Mouse (Mus musculus) liver, postnatal 0 days (tissue): ENCODE results near the gene Adgre4. TPM values are rescaled to one million over a fixed set of nuclear protein-coding genes. Genes with fewer than 3 reads are reported as not detected.

Experiments
- ATAC-seq: fragments of 200-750 bp; cut with Nextera tagmentation; 2 replicates; pipeline ENCODE4 v1.8.0; 2017; ENCODE audit warnings: mild to moderate bottlenecking, moderate library complexity
- DNase-seq: peaks from one replicate; pipeline ENCODE4 v3.0.0-alpha.2; 2016
- H3K27ac ChIP-seq: fragments of 300-500 bp; sonication (generic); 2 replicates; pipeline ENCODE4 v1.5.1; 2014; ENCODE audit warnings: antibody characterized with exemption, moderate library complexity, mild to moderate bottlenecking, low read depth
- H3K27me3 ChIP-seq: fragments of 300-500 bp; sonication (generic); 2 replicates; pipeline ENCODE4 v1.6.1; 2014; ENCODE audit warnings: low read length, control low read depth, mixed read lengths; ENCODE audit not compliant: insufficient read depth
- H3K36me3 ChIP-seq: fragments of 300-500 bp; sonication (generic); replicated peaks from 2 replicates; pipeline ENCODE4 v1.6.1; 2014; ENCODE audit warnings: mild to moderate bottlenecking, control low read depth, low read length, moderate library complexity, mixed read lengths; ENCODE audit not compliant: insufficient read depth
- H3K4me1 ChIP-seq: fragments of 300-500 bp; sonication (generic); 2 replicates; pipeline ENCODE4 v1.6.1; 2014; ENCODE audit warnings: antibody characterized with exemption, mild to moderate bottlenecking, control low read depth; ENCODE audit not compliant: insufficient read depth
- H3K4me2 ChIP-seq: fragments of 300-500 bp; sonication (generic); 2 replicates; pipeline ENCODE4 v1.6.1; 2014; ENCODE audit warnings: low read depth, mild to moderate bottlenecking, low read length, moderate library complexity, mixed read lengths
- H3K4me3 ChIP-seq: fragments of 300-500 bp; sonication (generic); 2 replicates; pipeline ENCODE4 v1.5.1; 2014; ENCODE audit warnings: low read depth, low read length
- H3K9ac ChIP-seq: fragments of 300-500 bp; sonication (generic); replicated peaks from 2 replicates; pipeline ENCODE4 v1.6.1; 2014; ENCODE audit warnings: mild to moderate bottlenecking, moderate library complexity
- H3K9me3 ChIP-seq: fragments of 300-500 bp; sonication (generic); 2 replicates; pipeline ENCODE4 v1.6.1; 2016; ENCODE audit warnings: mild to moderate bottlenecking, control low read depth, low read length, mixed read lengths
- CTCF ChIP-seq: sonication (generic); IDR thresholded peaks from 2 replicates; pipeline ENCODE4 v1.5.1; 2016; ENCODE audit warnings: antibody characterized with exemption, low read depth
- WGBS: fragments of 180-500 bp; shearing (Covaris S2); extraction: QIAGEN DNeasy Blood & Tissue Kit; methylation state at CpG from one replicate; pipeline ENCODE4 v1.1.7; 2014; ENCODE audit not compliant: insufficient replicate concordance; 5-methylcytosine and 5-hydroxymethylcytosine counted together
- polyA plus RNA-seq: library from polyadenylated mRNA; unstranded; fragments of >200 nt; fragmentation: Nextera tagmentation; extraction: Ambion mirVana; gene quantifications from 2 replicates; pipeline ENCODE4 v1.2.1, GENCODE M21; 2015

Adgre4 gene
- polyA plus RNA-seq, 1 experiment from 2014 or later = 3.3 TPM

DNA sequence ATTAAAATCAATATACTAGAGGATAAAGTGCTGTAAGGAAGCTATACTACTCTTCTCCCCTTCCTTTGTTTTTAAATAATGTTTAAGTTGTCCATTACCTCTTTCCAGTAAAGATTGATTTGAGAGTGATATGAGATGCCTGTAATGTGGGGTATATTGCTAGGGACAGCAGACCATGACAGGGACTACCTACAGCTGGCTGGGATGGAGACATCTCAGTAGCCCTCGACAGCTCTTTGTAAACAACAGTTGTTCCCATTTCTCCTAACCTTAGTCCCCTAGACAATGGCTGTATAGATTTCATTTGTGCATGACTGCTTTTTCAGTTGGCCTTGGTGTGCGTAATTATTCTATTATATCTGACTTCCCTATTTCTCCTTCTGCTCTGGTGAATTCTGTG lies 153.3 kb downstream of the Adgre4 start:
- Histone ChIP-seq H3K36me3 (no peaks in the 10 kb centered on the region), H3K4me1 (peaks cover 4% of the 10 kb centered on the region; the same call in 1 of the 2 replicates), H3K4me3 (no peak overlapping the region), H3K4me2 (no peak overlapping the region), H3K27ac (no peak overlapping the region; the same call in 1 of the 2 replicates), H3K27me3 (no peaks in the 10 kb centered on the region), H3K9ac (no peak overlapping the region), H3K9me3 (no peaks in the 10 kb centered on the region)
- TF ChIP-seq CTCF = no peak
- ATAC-seq = no peak
- no peak for DNase-seq
- WGBS = 42% methylated on average over 2 of the region's 2 CpGs

Other genes with a start within 250 kb of the Adgre4 start
- gene Vmn2r118, start 124.8 kb upstream of the Adgre4 start, polyA plus RNA-seq = not detected in 2 replicates
- 2.1 and 3.1 TPM in 2 replicates for gene Pot1b, start 37.4 kb upstream of the Adgre4 start, polyA plus RNA-seq
- gene Zfp119a, start 128.9 kb downstream of the Adgre4 start, polyA plus RNA-seq = 3.0 and 4.5 TPM in 2 replicates
- 4.9 and 5.5 TPM in 2 replicates for gene Zfp959, start 142.1 kb downstream of the Adgre4 start, polyA plus RNA-seq
- gene Zfp119b, start 199.5 kb downstream of the Adgre4 start, polyA plus RNA-seq = 3.8 and 4.4 TPM in 2 replicates
- 10.0 and 10.5 TPM in 2 replicates for gene Ebi3, start 202.7 kb downstream of the Adgre4 start, polyA plus RNA-seq
- 6.3 and 7.1 TPM in 2 replicates for gene Yju2, start 209.1 kb downstream of the Adgre4 start, polyA plus RNA-seq
- 0.26 and 0.34 TPM in 2 replicates for gene Shd, start 220.5 kb downstream of the Adgre4 start, polyA plus RNA-seq
- gene Fsd1, start 236.5 kb downstream of the Adgre4 start, polyA plus RNA-seq = not detected in 2 replicates